Mouse (Mus musculus): Measurements from ENCODE around the gene Nat14. TPM values are rescaled to one million over a fixed set of nuclear protein-coding genes. Genes with fewer than 3 reads are reported as not detected.

Nat14 gene
- polyA plus RNA-seq, 1 experiment from 2014 or later = 14.3 TPM

- Histone ChIP-seq H3K9ac (no peak overlapping the region), H3K4me3 (no peak overlapping the region), H3K4me2 (replicated peaks) (no peak overlapping the region), H3K27me3 (peaks cover 19% of the 10 kb centered on the region), H3K9me3 (replicated peaks) (peaks cover 4% of the 10 kb centered on the region; the same call in 1 of the 2 replicates), H3K4me1 (peaks cover 11% of the 10 kb centered on the region), H3K27ac (no peak overlapping the region), H3K36me3 (no peaks in the 10 kb centered on the region)
- WGBS = 85% methylated on average over 9 of the region's 9 CpGs
- no peak for ATAC-seq (ENCODE audit: low FRiP score)
Observed at GRCm38 (mm10) chr7:4902404-4902803, 19.4 kb upstream of the Nat14 start.

- no peak within 1 kb of the TSS for H3K4me3 ChIP-seq
- 0 out of 2 replicates have a peak, but pooled peaks have one; percentile 29 for ATAC-seq (ENCODE audit: low FRiP score)
- H3K27ac ChIP-seq = no peak within 1 kb of the TSS
- no peak within 1 kb of the TSS for H3K9ac ChIP-seq
- WGBS = 68% methylated on average over 10 of the region's 10 CpGs
- H3K36me3 ChIP-seq = no peaks in the 10 kb centered on the region
- no peaks in the 10 kb centered on the region for H3K27me3 ChIP-seq
- H3K4me2 ChIP-seq (replicated peaks) = no peak within 1 kb of the TSS
- H3K9me3 ChIP-seq (replicated peaks) = no peaks in the 10 kb centered on the region
- H3K4me1 ChIP-seq = no peaks in the 10 kb centered on the region
Observed at GRCm38 (mm10) chr7:4906466-4906950, 15.3 kb upstream of the Nat14 start, which contains the start of gene Gm36210. TSS of gene Gm36210 (minus strand) at chr7:4906516.

- Histone ChIP-seq H3K27me3 (no peaks in the 10 kb centered on the region), H3K4me1 (peaks cover 13% of the 10 kb centered on the region), H3K36me3 (no peaks in the 10 kb centered on the region), H3K4me2 (replicated peaks) (no peak overlapping the region), H3K9ac (no peak overlapping the region), H3K9me3 (replicated peaks) (no peaks in the 10 kb centered on the region), H3K4me3 (no peak overlapping the region), H3K27ac (no peak overlapping the region)
- no peak for ATAC-seq (ENCODE audit: low FRiP score)
- 33% methylated on average over 9 of the region's 9 CpGs for WGBS
Observed at GRCm38 (mm10) chr7:4911561-4911960, 10.3 kb upstream of the Nat14 start.

GRCm38 (mm10) chr7:4912248-4912647, 9.6 kb upstream of the Nat14 start:
- Histone ChIP-seq H3K4me3 (no peak overlapping the region), H3K9ac (no peak overlapping the region), H3K27ac (no peak overlapping the region), H3K27me3 (no peaks in the 10 kb centered on the region), H3K9me3 (replicated peaks) (no peaks in the 10 kb centered on the region), H3K4me1 (peaks cover 20% of the 10 kb centered on the region), H3K4me2 (replicated peaks) (no peak overlapping the region), H3K36me3 (no peaks in the 10 kb centered on the region)
- 63% methylated on average over 5 of the region's 5 CpGs for WGBS
- ATAC-seq (ENCODE audit: low FRiP score) = no peak

- Histone ChIP-seq H3K4me1 (peaks cover 21% of the 10 kb centered on the region), H3K36me3 (peaks cover 27% of the 10 kb centered on the region), H3K9me3 (replicated peaks) (no peaks in the 10 kb centered on the region), H3K4me2 (replicated peaks) (peak within 1 kb of the TSS; percentile 80), H3K4me3 (peak within 1 kb of the TSS; percentile 70), H3K9ac (peak within 1 kb of the TSS; percentile 88), H3K27ac (peak within 1 kb of the TSS; percentile 98), H3K27me3 (no peaks in the 10 kb centered on the region)
- peak; percentile 91 for ATAC-seq (ENCODE audit: low FRiP score)
- under 1% methylated on average over 55 of the region's 56 CpGs for WGBS
Observed at GRCm38 (mm10) chr7:4915007-4915665, 6.7 kb upstream of the Nat14 start, which contains the start of gene Zfp628. TSS of gene Zfp628 (plus strand) at chr7:4915217.

GRCm38 (mm10) chr7:4915669-4916416, 6.0 kb upstream of the Nat14 start:
- WGBS = 18% methylated on average over 14 of the region's 14 CpGs
- peak overlapping the region; percentile 98 for H3K27ac ChIP-seq
- peak overlapping the region; percentile 80 for H3K4me2 ChIP-seq (replicated peaks)
- no peaks in the 10 kb centered on the region for H3K9me3 ChIP-seq (replicated peaks)
- peak overlapping the region; percentile 88 for H3K9ac ChIP-seq
- peaks cover 23% of the 10 kb centered on the region for H3K4me1 ChIP-seq
- no peaks in the 10 kb centered on the region for H3K27me3 ChIP-seq
- peak; percentile 31 for ATAC-seq (ENCODE audit: low FRiP score)
- H3K36me3 ChIP-seq = peaks cover 34% of the 10 kb centered on the region
- peak overlapping the region; percentile 70 for H3K4me3 ChIP-seq

GRCm38 (mm10) chr7:4917494-4917893, 4.3 kb upstream of the Nat14 start:
- peaks cover 36% of the 10 kb centered on the region for H3K36me3 ChIP-seq
- H3K27me3 ChIP-seq = no peaks in the 10 kb centered on the region
- WGBS = 100% methylated on average over 2 of the region's 2 CpGs
- H3K9ac ChIP-seq = no peak overlapping the region
- H3K4me2 ChIP-seq (replicated peaks) = no peak overlapping the region
- H3K4me1 ChIP-seq = peaks cover 40% of the 10 kb centered on the region
- H3K9me3 ChIP-seq (replicated peaks) = no peaks in the 10 kb centered on the region
- no peak for ATAC-seq (ENCODE audit: low FRiP score)
- H3K27ac ChIP-seq = no peak overlapping the region
- no peak overlapping the region; the same call in 1 of the 2 replicates for H3K4me3 ChIP-seq

- no peak overlapping the region for H3K9ac ChIP-seq
- peaks cover 52% of the 10 kb centered on the region for H3K4me1 ChIP-seq
Observed at GRCm38 (mm10) chr7:4918681-4919080, 3.1 kb upstream of the Nat14 start.

GRCm38 (mm10) chr7:4919096-4919495, 2.7 kb upstream of the Nat14 start:
- WGBS = 86% methylated on average over 21 of the region's 21 CpGs
- H3K27me3 ChIP-seq = no peaks in the 10 kb centered on the region
- H3K27ac ChIP-seq = no peak overlapping the region
- no peaks in the 10 kb centered on the region for H3K9me3 ChIP-seq (replicated peaks)
- H3K9ac ChIP-seq = no peak overlapping the region
- H3K4me2 ChIP-seq (replicated peaks) = no peak overlapping the region
- peaks cover 36% of the 10 kb centered on the region for H3K36me3 ChIP-seq
- no peak overlapping the region for H3K4me3 ChIP-seq
- ATAC-seq (ENCODE audit: low FRiP score) = no peak
- peaks cover 56% of the 10 kb centered on the region for H3K4me1 ChIP-seq

More at GRCm38 (mm10) chr7:4918681-4919080, 3.1 kb upstream of the Nat14 start:
- 90% methylated on average over 15 of the region's 15 CpGs for WGBS
- no peaks in the 10 kb centered on the region for H3K27me3 ChIP-seq
- H3K4me2 ChIP-seq (replicated peaks) = no peak overlapping the region
- no peaks in the 10 kb centered on the region for H3K9me3 ChIP-seq (replicated peaks)
- H3K36me3 ChIP-seq = peaks cover 36% of the 10 kb centered on the region
- no peak overlapping the region for H3K4me3 ChIP-seq
- H3K27ac ChIP-seq = no peak overlapping the region
- no peak for ATAC-seq (ENCODE audit: low FRiP score)

- no peaks in the 10 kb centered on the region for H3K27me3 ChIP-seq
- WGBS = 89% methylated on average over 21 of the region's 21 CpGs
- no peak for ATAC-seq (ENCODE audit: low FRiP score)
- peaks cover 36% of the 10 kb centered on the region for H3K36me3 ChIP-seq
- no peak overlapping the region for H3K9ac ChIP-seq
- no peaks in the 10 kb centered on the region for H3K9me3 ChIP-seq (replicated peaks)
- H3K27ac ChIP-seq = no peak overlapping the region
- H3K4me3 ChIP-seq = no peak overlapping the region
- no peak overlapping the region for H3K4me2 ChIP-seq (replicated peaks)
- H3K4me1 ChIP-seq = peaks cover 61% of the 10 kb centered on the region
Observed at GRCm38 (mm10) chr7:4919971-4920370, 1.9 kb upstream of the Nat14 start.

GRCm38 (mm10) chr7:4920496-4920895, 1.3 kb upstream of the Nat14 start:
- no peak overlapping the region for H3K9ac ChIP-seq
- no peaks in the 10 kb centered on the region for H3K9me3 ChIP-seq (replicated peaks)
- WGBS = 91% methylated on average over 19 of the region's 19 CpGs
- H3K4me1 ChIP-seq = peaks cover 66% of the 10 kb centered on the region
- no peak for ATAC-seq (ENCODE audit: low FRiP score)
- no peak overlapping the region for H3K4me2 ChIP-seq (replicated peaks)
- H3K27me3 ChIP-seq = no peaks in the 10 kb centered on the region
- peak overlapping the region; percentile 98; the same call in 1 of the 2 replicates for H3K27ac ChIP-seq
- peaks cover 36% of the 10 kb centered on the region for H3K36me3 ChIP-seq
- H3K4me3 ChIP-seq = no peak overlapping the region

GRCm38 (mm10) chr7:4920976-4921823, 628 bp upstream of the Nat14 start:
- Histone ChIP-seq H3K27me3 (no peaks in the 10 kb centered on the region), H3K4me3 (no peak overlapping the region), H3K9ac (peak overlapping the region; percentile 49), H3K4me2 (replicated peaks) (peak overlapping the region; percentile 88), H3K4me1 (peaks cover 68% of the 10 kb centered on the region), H3K9me3 (replicated peaks) (no peaks in the 10 kb centered on the region), H3K27ac (peak overlapping the region; percentile 98), H3K36me3 (peaks cover 36% of the 10 kb centered on the region)
- no peak for ATAC-seq (ENCODE audit: low FRiP score)
- WGBS = 53% methylated on average over 23 of the region's 23 CpGs
